ENCODE assay signal across 8 mouse cellular contexts in genomic region chr5:149319874-149320323, GRCm38 (mm10). TPM values are rescaled to one million over a fixed set of nuclear protein-coding genes. Genes with fewer than 3 reads are reported as not detected.
DNase-seq lines count a peak whose midpoint lies in the region; ATAC-seq and TF ChIP-seq lines count a peak whose summit lies in the region.

No protein-coding gene starts in this region.

- H3K4me2 ChIP-seq in kidney, postnatal 0 days (ENCODE audit: low read length) = peak overlapping the region; percentile 5; the same call in 1 of the 2 replicates
- peak overlapping the region; percentile 44; the same call in 1 of the 2 replicates for H3K4me2 ChIP-seq in forebrain, embryonic 11.5 days (ENCODE audit: low read depth, low read length, severe bottlenecking)
- no peak overlapping the region for H3K4me2 ChIP-seq in intestine, postnatal 0 days (replicated peaks; ENCODE audit: low read depth)
- peak overlapping the region; percentile 52 for H3K4me2 ChIP-seq in neural tube, embryonic 12.5 days (replicated peaks)

- no peaks in the 10 kb centered on the region for H3K27me3 ChIP-seq in kidney, postnatal 0 days (ENCODE audit: insufficient read depth, low read length)
- no peaks in the 10 kb centered on the region for H3K27me3 ChIP-seq in forebrain, embryonic 11.5 days (ENCODE audit: control insufficient read depth, insufficient read depth, low read length)
- no peaks in the 10 kb centered on the region for H3K27me3 ChIP-seq in intestine, postnatal 0 days (replicated peaks; ENCODE audit: control insufficient read depth, insufficient read depth, low read length)
- H3K27me3 ChIP-seq in neural tube, embryonic 12.5 days (replicated peaks) = no peaks in the 10 kb centered on the region

- no peak for ATAC-seq in kidney, postnatal 0 days (replicated peaks; ENCODE audit: low FRiP score, low read depth)
- no peak for ATAC-seq in forebrain, embryonic 11.5 days (replicated peaks; ENCODE audit: low FRiP score)
- ATAC-seq in intestine, postnatal 0 days = no peak
- ATAC-seq in neural tube, embryonic 12.5 days (ENCODE audit: low FRiP score, low read depth) = no peak

- no peaks in the 10 kb centered on the region for H3K36me3 ChIP-seq in kidney, postnatal 0 days (ENCODE audit: insufficient read depth, low read length)
- no peaks in the 10 kb centered on the region for H3K36me3 ChIP-seq in forebrain, embryonic 11.5 days (ENCODE audit: control insufficient read depth, insufficient read depth, low read length)
- H3K36me3 ChIP-seq in intestine, postnatal 0 days (ENCODE audit: control insufficient read depth, insufficient read depth) = no peaks in the 10 kb centered on the region
- H3K36me3 ChIP-seq in neural tube, embryonic 12.5 days = no peaks in the 10 kb centered on the region

- peak overlapping the region; percentile 82 for H3K27ac ChIP-seq in kidney, postnatal 0 days
- H3K27ac ChIP-seq in forebrain, embryonic 11.5 days (ENCODE audit: low read depth, low read length) = peak overlapping the region; percentile 79
- H3K27ac ChIP-seq in intestine, postnatal 0 days (ENCODE audit: low read depth, low read length) = 0 out of 2 replicates have a peak overlapping the region, but pooled peaks have one; percentile 50
- H3K27ac ChIP-seq in neural tube, embryonic 12.5 days = peak overlapping the region; percentile 86

- 0 out of 2 replicates have a peak overlapping the region, but pooled peaks have one; percentile 5 for H3K9ac ChIP-seq in kidney, postnatal 0 days (ENCODE audit: low read depth, low read length)
- peak overlapping the region; percentile 57 for H3K9ac ChIP-seq in forebrain, embryonic 11.5 days (ENCODE audit: low read length)
- H3K9ac ChIP-seq in intestine, postnatal 0 days (ENCODE audit: low read depth, low read length) = no peak overlapping the region
- H3K9ac ChIP-seq in neural tube, embryonic 12.5 days = no peak overlapping the region

- H3K9me3 ChIP-seq in kidney, postnatal 0 days (replicated peaks; ENCODE audit: low read length) = no peaks in the 10 kb centered on the region
- no peaks in the 10 kb centered on the region for H3K9me3 ChIP-seq in forebrain, embryonic 11.5 days (ENCODE audit: control insufficient read depth, low read length)
- no peaks in the 10 kb centered on the region for H3K9me3 ChIP-seq in intestine, postnatal 0 days (ENCODE audit: control insufficient read depth)
- H3K9me3 ChIP-seq in neural tube, embryonic 12.5 days = 0 out of 2 replicates have a peak, but pooled peaks cover 4% of the 10 kb centered on the region

- H3K4me3 ChIP-seq in kidney, postnatal 0 days (replicated peaks; ENCODE audit: low read depth, low read length) = no peak overlapping the region
- no peak overlapping the region; the same call in 1 of the 2 replicates for H3K4me3 ChIP-seq in forebrain, embryonic 11.5 days (ENCODE audit: low read depth, low read length)
- H3K4me3 ChIP-seq in intestine, postnatal 0 days (ENCODE audit: low read depth, low read length) = no peak overlapping the region
- H3K4me3 ChIP-seq in neural tube, embryonic 12.5 days = no peak overlapping the region

- H3K4me1 ChIP-seq in kidney, postnatal 0 days (replicated peaks; ENCODE audit: insufficient read depth, low read length) = peaks cover 26% of the 10 kb centered on the region
- H3K4me1 ChIP-seq in forebrain, embryonic 11.5 days (replicated peaks; ENCODE audit: control insufficient read depth, insufficient read depth, low read length) = peaks cover 25% of the 10 kb centered on the region
- 0 out of 2 replicates have a peak, but pooled peaks cover 4% of the 10 kb centered on the region for H3K4me1 ChIP-seq in intestine, postnatal 0 days (replicated peaks; ENCODE audit: control insufficient read depth, insufficient read depth, low read length)
- H3K4me1 ChIP-seq in neural tube, embryonic 12.5 days = peaks cover 42% of the 10 kb centered on the region

- 28% methylated on average over 9 of the region's 9 CpGs for WGBS in kidney, postnatal 0 days
- 26% methylated on average over 9 of the region's 9 CpGs for WGBS in forebrain, embryonic 11.5 days
- 53% methylated on average over 9 of the region's 9 CpGs for WGBS in intestine, postnatal 0 days
- WGBS in neural tube, embryonic 12.5 days = 16% methylated on average over 9 of the region's 9 CpGs

- TF ChIP-seq CTCF in kidney, postnatal 0 days (IDR thresholded peaks at IDR 0.05; ENCODE audit: low read depth) = no peak
- TF ChIP-seq CTCF in intestine, postnatal 0 days (IDR thresholded peaks at IDR 0.05; ENCODE audit: low read depth) = no peak

- peak; percentile 61 for DNase-seq in kidney, postnatal 0 days (ENCODE audit: low spot score)
- no peak for DNase-seq in kidney, postnatal 4 days
- DNase-seq in forebrain, embryonic 11.5 days (ENCODE audit: low spot score) = no peak
- no peak for DNase-seq in right cerebral cortex, postnatal 36 days (ENCODE audit: low spot score in 2 of 2)
- no peak for DNase-seq in embryo, embryonic 11 days
- no peak for DNase-seq in layer of hippocampus, postnatal 10 days (ENCODE audit: low spot score in 2 of 2)

RNA-seq across cellular contexts. Expression of gene Alox5ap, which starts 55.3 kb away (rescaled TPM):
- polyA plus RNA-seq in kidney, postnatal 0 days (2015; fragmentation: Nextera tagmentation; extraction: Ambion mirVana) = 18.1 and 19.8 TPM in 2 replicates
- 4.5 and 4.7 TPM in 2 replicates for polyA plus RNA-seq in forebrain, embryonic 11.5 days (2014; fragmentation: Nextera tagmentation; extraction: Ambion mirVana)
- polyA plus RNA-seq in intestine, postnatal 0 days (2015; fragmentation: Nextera tagmentation; extraction: Ambion mirVana) = 4.6 and 4.9 TPM in 2 replicates
- polyA plus RNA-seq in neural tube, embryonic 12.5 days (2016; fragmentation: Nextera tagmentation; extraction: Ambion mirVana) = 6.5 and 8.0 TPM in 2 replicates
- total RNA-seq in layer of hippocampus, postnatal 10 days (2021) = 1 to 10 TPM; 7.9 to 9.6 TPM

Comparison
In these comparisons a context has a peak if more than half of its experiments do, and no peak if none do; other contexts are left out.
1. H3K9ac ChIP-seq: peak in kidney, postnatal 0 days (single experiment) and forebrain, embryonic 11.5 days (single experiment); none in intestine, postnatal 0 days (single experiment) and neural tube, embryonic 12.5 days (single experiment).
2. Peak in every context shown above with its lines, with median percentiles within 50 percentile points of each other: H3K27ac ChIP-seq.